Comparison of ENCODE assay signal across 8 mouse cellular contexts in genomic region chr11:76571613-76571929, GRCm38 (mm10). TPM values are rescaled to one million over a fixed set of nuclear protein-coding genes. Genes with fewer than 3 reads are reported as not detected.
DNase-seq lines count a peak whose midpoint lies in the region; ATAC-seq lines count a peak whose summit lies in the region.

No protein-coding gene starts in this region.

- WGBS in heart, embryonic 10.5 days = 3% methylated on average over 9 of the region's 9 CpGs
- 10% methylated on average over 9 of the region's 9 CpGs for WGBS in liver, embryonic 12.5 days (ENCODE audit: insufficient replicate concordance)

- H3K9me3 ChIP-seq in heart, embryonic 10.5 days = no peaks in the 10 kb centered on the region
- no peaks in the 10 kb centered on the region for H3K9me3 ChIP-seq in liver, embryonic 12.5 days (replicated peaks)

- H3K9ac ChIP-seq in liver, embryonic 12.5 days = peak overlapping the region; percentile 43; the same call in 1 of the 2 replicates

- no peak for ATAC-seq in liver, embryonic 12.5 days

- H3K4me2 ChIP-seq in liver, embryonic 12.5 days = peak overlapping the region; percentile 69

- intact Hi-C loops in heart, postnatal 36 days (cut with DNase I) = no loop called here

- DNase-seq in heart, embryonic 10.5 days (ENCODE audit: low spot score) = no peak
- no peak for DNase-seq in heart, postnatal 36 days
- DNase-seq in urinary bladder, postnatal 14 days (ENCODE audit: low spot score) = peak; percentile 20
- no peak for DNase-seq in urinary bladder, adult 2 months (ENCODE audit: low spot score)
- DNase-seq in right cerebral cortex, adult 2 months (ENCODE audit: low spot score in 2 of 2) = no peak
- DNase-seq in retina, embryonic 14.5 days (ENCODE audit: low spot score) = no peak
- no peak for DNase-seq in retina, postnatal 1 day

- H3K4me3 ChIP-seq in heart, embryonic 10.5 days = peak overlapping the region; percentile 79
- H3K4me3 ChIP-seq in liver, embryonic 12.5 days = peak overlapping the region; percentile 48

- H3K4me1 ChIP-seq in heart, embryonic 10.5 days = peaks cover 18% of the 10 kb centered on the region
- H3K4me1 ChIP-seq in liver, embryonic 12.5 days = 0 out of 2 replicates have a peak, but pooled peaks cover 6% of the 10 kb centered on the region

- peak overlapping the region; percentile 87 for H3K27ac ChIP-seq in heart, embryonic 10.5 days
- H3K27ac ChIP-seq in liver, embryonic 12.5 days = no peak overlapping the region

- no peaks in the 10 kb centered on the region for H3K36me3 ChIP-seq in heart, embryonic 10.5 days
- H3K36me3 ChIP-seq in liver, embryonic 12.5 days = no peaks in the 10 kb centered on the region

- H3K27me3 ChIP-seq in heart, embryonic 10.5 days (ENCODE audit: insufficient read depth, poor library complexity, severe bottlenecking) = peaks cover 66% of the 10 kb centered on the region
- H3K27me3 ChIP-seq in liver, embryonic 12.5 days (replicated peaks) = peaks cover 79% of the 10 kb centered on the region

RNA-seq across cellular contexts. Expression of gene Abr, which starts 50.5 kb away (rescaled TPM):
- polyA plus RNA-seq in heart, embryonic 10.5 days (2016; fragmentation: Nextera tagmentation; extraction: Ambion mirVana) = 32.8 and 33.7 TPM in 2 replicates
- 10 to 100 TPM; 25.8 TPM for total RNA-seq in heart, postnatal 36 days (2021)
- 29.6 and 30.2 TPM in 2 replicates for polyA plus RNA-seq in urinary bladder, adult 2 months (2012; rRNA removed)
- polyA plus RNA-seq in liver, embryonic 12.5 days (2016; fragmentation: Nextera tagmentation; extraction: Ambion mirVana) = 5.8 and 7.4 TPM in 2 replicates
